Mouse (Mus musculus): ENCODE data around the gene Syt12.

The Syt12 gene

GRCm38 (mm10) chr19:4477345-4478189, at the start of gene Syt12:
TSS of gene Syt12 (minus strand) at chr19:4477447.
- DNase-seq: peak; percentile 71

GRCm38 (mm10) chr19:4521426-4522050, 44.3 kb upstream of the Syt12 start:
- DNase-seq: no peak

GRCm38 (mm10) chr19:4517483-4517882, 40.2 kb upstream of the Syt12 start:
- DNase-seq: no peak

GRCm38 (mm10) chr19:4516288-4516687, 39.0 kb upstream of the Syt12 start:
- no peak for DNase-seq

- DNase-seq: no peak
Measured at GRCm38 (mm10) chr19:4515746-4516145, 38.5 kb upstream of the Syt12 start.

- DNase-seq: no peak
Measured at GRCm38 (mm10) chr19:4513236-4513858, 36.1 kb upstream of the Syt12 start.

GRCm38 (mm10) chr19:4511116-4511841, 34.0 kb upstream of the Syt12 start:
- DNase-seq: no peak

- DNase-seq: peak; percentile 97
Measured at GRCm38 (mm10) chr19:4509986-4510963, 33.0 kb upstream of the Syt12 start, which contains the start of gene Pcx. TSS of gene Pcx (plus strand) at chr19:4510472.

- no peak for DNase-seq
Measured at GRCm38 (mm10) chr19:4507746-4508145, 30.5 kb upstream of the Syt12 start.

- DNase-seq: no peak
Measured at GRCm38 (mm10) chr19:4504830-4505229, 27.6 kb upstream of the Syt12 start.

GRCm38 (mm10) chr19:4502701-4503100, 25.5 kb upstream of the Syt12 start:
- DNase-seq: no peak

GRCm38 (mm10) chr19:4498062-4498933, 21.1 kb upstream of the Syt12 start, which contains the start of gene 2010003K11Rik:
TSS of gene 2010003K11Rik (minus strand) at chr19:4498583.
- no peak for DNase-seq

GRCm38 (mm10) chr19:4497263-4497973, 20.2 kb upstream of the Syt12 start:
- peak; percentile 78 for DNase-seq

- DNase-seq: no peak
Measured at GRCm38 (mm10) chr19:4496535-4497262, 19.5 kb upstream of the Syt12 start.

- DNase-seq: no peak
Measured at GRCm38 (mm10) chr19:4495814-4496213, 18.6 kb upstream of the Syt12 start.

- no peak for DNase-seq
Measured at GRCm38 (mm10) chr19:4494707-4495106, 17.5 kb upstream of the Syt12 start.

- DNase-seq: peak; percentile 39
Measured at GRCm38 (mm10) chr19:4492526-4493296, 15.5 kb upstream of the Syt12 start.

- DNase-seq: no peak
Measured at GRCm38 (mm10) chr19:4491080-4491695, 13.9 kb upstream of the Syt12 start.
